Mouse (Mus musculus): Measurements from ENCODE around the gene Serpinf1. TPM values are rescaled to one million over a fixed set of nuclear protein-coding genes. Genes with fewer than 3 reads are reported as not detected.

The Serpinf1 gene
- total RNA-seq (2022): 10 to 100 TPM in 2 of 4 experiments, 1 to 10 TPM in 2; 8.5 to 17.8 (median 11.3) TPM

DNA sequence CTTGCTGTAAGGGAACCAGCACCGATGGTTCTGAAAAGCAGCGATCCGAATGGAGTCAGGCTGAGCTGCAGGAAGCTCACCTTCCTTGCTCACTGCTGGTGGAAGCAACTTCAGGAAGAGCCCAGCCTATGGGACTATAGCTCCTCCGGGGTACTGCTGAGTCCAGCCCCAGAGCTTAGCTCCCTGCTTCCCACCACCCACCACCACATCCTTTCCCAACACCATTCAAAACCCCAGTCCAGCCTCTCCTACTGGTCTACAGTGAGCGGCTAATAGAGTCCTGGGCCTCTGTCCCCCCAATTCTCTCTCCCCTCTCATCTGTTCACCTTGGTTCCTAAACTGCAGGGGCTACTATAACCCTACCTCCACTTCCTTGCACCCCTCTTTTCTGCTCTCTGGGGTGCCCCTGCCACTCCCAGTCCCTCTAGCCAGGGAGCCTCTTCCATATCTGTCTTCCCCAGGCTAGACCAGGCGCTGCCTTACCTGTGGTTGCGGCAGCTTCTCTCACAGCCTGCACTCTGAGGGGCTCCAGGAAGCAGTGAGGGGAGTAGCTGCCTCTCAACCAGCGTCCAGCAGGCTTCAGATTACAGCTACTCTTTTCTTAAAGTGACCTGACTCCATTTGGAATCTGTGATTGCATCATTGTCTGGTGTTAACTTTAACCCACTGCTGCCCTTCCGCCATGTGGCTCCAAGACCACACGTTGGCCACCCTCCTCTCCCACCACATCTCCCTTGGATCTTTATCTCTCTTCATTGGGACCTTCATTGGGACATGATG, at the start of gene Serpinf1:
TSS of gene Serpinf1 (minus strand) at position 689 of the 780 bp plus-strand sequence.
- DNase-seq (ENCODE audit: low spot score in 2 of 2): no peak

DNA sequence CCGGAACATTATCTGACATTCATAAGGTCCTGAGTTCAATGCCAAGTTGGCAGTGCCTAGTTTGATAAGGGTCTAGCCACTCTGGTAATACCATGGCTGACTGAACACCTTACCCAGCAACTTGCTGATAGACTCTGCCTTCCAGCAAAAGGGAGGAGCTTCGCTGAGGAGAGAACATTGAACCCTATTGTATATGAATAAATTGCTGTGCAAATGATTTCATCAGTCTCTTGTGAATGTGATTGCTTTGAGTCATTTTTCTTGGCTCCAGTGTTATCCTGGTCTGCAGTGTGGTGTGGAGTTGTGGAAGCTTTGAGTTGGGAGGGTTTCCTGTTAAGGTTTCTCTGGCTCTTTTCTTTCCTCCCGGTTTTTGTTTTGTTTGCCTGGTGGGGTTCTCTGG, 48.2 kb upstream of the Serpinf1 start:
- no peak for DNase-seq (ENCODE audit: low spot score in 2 of 2)

DNA sequence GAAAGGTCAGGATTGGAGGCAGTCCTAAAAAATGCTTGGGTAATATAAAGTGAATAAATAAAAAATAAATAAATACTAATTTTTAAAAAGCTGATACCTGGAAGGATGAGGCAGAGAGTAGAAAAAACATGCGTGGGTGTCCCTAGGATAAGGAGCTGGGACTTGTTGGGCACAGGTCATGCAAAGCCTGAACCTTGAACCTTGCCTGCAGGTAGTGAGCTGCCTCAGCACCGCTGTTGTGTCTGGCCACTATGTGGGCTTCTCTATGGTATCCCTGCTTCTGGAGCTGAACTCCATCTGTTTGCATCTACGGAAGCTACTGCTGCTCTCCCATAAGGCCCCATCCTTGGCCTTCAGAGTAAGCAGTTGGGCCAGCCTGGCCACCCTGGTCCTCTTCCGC, 46.8 kb upstream of the Serpinf1 start:
- DNase-seq (ENCODE audit: low spot score in 2 of 2): no peak

DNA sequence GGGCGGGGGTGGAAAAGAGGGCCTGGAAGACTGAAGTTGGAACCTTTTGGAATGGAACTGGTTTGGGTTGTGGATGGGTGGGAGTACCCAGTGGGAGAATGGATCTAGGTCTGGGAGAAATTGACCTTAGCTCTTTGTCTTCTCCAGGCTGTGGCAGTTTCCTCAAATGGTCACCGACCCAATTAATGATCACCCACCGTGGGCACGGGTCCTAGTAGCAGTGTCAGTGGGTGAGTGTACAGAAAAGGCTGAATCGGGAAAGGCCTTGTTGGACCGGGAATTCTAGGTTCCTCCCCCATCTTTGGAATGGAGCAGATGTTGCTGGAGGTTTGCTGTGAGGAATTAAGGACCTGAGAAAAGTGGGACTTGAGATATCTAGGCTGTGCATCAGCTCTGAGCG, 45.9 kb upstream of the Serpinf1 start:
- no peak for DNase-seq (ENCODE audit: low spot score in 2 of 2)

DNA sequence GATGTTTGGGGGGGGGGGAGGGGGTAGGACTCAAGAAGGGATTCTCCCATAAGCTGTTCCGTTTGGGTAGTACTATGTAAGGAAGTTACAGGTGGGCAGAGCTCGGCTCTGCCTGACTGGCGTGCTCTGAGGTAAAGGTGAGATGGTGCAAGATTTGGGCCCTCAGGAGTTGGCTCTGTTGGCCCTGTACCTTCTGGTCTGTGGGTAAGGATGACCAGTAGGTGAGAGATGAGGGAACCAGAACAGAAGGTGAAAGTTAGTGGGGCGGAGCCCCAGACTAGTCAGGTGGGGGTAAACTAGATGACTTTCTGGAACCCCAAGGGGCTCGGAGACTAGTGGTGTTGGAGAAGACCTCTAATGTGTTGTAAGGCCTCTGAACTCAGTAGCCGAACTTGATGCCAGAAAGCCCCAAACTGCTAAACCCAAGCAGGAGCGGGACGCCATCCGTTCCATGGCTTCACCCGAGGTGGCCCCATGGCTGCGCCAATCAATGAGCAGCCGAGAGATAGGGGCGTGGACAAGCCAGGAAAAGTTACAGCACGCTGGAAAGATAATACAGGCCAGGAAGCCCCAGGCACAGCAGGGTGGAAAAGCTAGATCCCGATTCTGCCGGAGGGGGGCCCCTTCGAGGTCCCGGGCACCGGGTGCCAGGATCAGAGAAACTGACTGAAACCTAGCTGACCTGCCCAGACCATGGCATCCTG, 45.2 kb upstream of the Serpinf1 start:
- no peak for DNase-seq (ENCODE audit: low spot score in 2 of 2)

DNA sequence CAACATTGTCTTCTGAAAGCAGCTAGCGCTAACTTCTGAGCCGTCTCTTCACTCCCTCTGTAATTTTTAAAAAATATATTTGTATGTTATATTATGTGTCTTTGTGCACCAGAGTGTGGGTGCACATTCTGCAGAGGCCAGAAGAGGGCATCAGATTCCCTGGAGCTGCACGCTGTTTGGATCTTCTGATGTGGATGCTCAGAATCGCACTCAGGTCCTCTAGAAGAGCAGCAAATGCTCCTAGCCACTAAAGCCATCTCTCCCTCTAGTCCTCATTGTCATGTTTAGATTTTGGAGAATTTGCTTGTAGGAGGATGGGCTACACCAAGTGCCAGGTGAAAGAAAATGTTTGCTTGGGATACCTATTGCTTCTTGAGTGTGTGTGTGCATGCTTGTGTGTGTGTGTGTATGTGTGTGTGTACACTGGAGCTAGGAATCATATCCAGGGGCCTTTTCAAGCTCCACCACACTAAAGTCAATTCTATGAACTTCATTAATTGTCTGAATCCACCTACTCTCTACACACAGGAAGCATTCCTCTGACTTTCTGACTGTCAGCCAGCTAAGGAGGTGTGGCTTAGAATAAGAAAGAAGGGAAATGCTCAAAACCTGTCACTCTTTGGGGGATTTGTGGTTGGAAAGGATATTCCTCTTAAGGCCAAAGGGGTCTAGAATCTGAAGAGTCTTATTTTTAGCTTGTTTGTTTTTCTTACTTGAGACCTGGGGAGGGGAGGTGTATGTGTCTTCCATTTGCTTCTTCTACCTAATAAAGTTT, 44.4 kb upstream of the Serpinf1 start:
- DNase-seq (ENCODE audit: low spot score in 2 of 2): no peak

DNA sequence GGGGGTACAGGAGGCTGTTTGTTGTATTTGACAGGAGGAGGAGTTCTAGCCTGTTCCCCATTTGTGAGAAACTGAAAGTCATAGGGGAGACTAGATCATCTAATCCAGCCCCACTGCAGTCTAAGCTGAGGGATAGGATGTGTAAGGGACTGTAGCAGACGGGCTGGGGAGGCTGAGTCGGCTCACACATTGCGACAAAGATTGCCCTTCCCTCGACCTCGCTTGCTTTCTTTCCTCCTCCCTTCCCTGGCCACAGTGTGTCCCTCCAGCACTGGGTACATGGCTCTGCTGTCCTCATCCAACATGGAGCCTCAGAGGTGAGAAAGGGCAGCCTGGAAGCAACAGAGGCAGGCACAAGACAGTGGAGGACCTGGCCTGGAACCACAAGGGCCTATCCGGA, 42.5 kb upstream of the Serpinf1 start:
- no peak for DNase-seq (ENCODE audit: low spot score in 2 of 2)

DNA sequence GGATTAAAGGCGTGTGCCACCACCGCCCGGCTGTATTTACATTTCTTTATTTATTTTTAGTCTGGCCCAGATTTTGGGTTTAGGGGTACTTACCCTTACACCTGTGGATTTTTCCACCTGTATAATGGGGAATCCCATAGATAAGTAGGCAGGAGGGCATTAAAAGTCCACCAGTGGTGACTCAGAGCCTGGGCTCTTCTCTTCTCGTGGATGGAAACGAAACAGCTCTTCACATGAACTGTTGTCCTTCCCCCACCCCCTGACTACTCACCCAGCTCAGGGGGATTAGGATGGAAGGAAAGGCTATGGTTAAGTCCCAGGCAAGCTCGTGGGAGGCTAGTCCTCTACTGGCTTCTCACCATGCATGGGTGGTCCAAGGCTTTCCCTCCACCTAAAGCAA, 41.9 kb upstream of the Serpinf1 start:
- DNase-seq (ENCODE audit: low spot score in 2 of 2): no peak

DNA sequence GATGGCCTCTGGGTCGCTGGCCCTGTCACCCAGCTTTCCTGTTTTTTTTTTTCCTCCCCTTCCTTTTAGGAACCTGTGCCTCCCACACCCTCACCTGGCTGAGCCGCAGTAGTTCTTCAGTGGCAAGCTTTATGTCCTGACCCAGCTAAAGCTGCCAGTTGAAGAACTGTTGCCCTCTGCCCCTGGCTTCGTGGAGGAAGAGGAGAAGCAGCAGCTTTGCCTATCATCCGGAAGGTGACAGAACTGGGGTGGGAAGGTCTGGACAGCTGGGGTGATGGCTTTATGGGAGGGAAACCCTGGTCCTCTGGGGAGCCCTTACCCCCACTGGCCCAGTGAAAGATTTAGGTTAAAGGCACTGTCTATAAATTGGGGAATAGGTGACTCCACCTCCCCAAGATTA, 41.1 kb upstream of the Serpinf1 start:
- no peak for DNase-seq (ENCODE audit: low spot score in 2 of 2)

DNA sequence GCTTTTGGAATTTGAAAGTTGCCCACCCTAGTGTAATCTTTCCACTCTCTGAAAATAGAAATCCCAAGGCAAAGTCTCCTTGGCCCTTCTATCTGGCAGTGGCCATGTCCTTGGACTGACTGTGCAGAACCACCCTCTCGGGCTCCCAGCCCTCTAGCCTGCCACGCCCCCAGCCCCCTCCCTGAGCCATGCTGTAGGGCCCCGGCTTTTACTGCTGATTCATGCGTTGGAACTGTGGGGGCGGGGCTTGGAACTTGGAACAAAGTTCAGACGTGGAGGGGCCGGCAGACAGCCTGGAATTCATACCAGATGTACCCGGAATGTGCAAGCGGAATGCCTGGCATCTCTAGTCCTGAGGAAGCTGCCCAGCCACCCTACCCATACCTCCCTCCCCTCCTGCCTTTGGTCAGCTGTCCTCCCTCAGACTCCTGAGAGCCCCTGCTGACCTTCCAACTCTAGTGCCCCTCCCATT, 40.4 kb upstream of the Serpinf1 start:
- DNase-seq (ENCODE audit: low spot score in 2 of 2): peak in 1 of 2 experiments; percentile 70

DNA sequence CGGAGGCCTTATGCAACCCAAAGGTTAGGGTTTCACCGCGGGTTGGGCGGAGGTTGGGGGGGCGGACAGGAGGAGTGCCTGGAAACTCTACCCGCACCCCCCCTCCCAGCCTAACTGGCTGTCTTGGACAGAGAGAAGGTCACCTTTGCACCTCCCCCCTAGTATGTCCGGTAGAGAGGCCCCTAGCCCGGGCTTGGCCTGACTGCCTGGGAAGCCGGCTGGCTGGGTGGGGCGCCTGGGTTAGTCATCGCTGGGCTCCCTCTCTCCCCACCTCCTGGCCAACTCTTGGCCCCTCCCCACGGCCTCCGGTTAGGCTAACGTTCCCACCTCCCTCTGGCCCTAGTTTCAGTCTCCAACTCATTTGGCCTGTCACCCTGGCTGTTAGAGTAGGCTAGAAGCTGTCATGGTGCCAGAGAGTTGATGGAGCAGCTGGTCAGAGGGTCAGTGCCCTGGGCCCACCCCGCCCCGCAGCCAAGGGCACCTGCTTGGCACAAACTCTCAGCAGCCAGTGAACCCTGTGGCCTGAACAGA, 39.8 kb upstream of the Serpinf1 start:
- DNase-seq (ENCODE audit: low spot score in 2 of 2): peak in 1 of 2 experiments; percentile 63

DNA sequence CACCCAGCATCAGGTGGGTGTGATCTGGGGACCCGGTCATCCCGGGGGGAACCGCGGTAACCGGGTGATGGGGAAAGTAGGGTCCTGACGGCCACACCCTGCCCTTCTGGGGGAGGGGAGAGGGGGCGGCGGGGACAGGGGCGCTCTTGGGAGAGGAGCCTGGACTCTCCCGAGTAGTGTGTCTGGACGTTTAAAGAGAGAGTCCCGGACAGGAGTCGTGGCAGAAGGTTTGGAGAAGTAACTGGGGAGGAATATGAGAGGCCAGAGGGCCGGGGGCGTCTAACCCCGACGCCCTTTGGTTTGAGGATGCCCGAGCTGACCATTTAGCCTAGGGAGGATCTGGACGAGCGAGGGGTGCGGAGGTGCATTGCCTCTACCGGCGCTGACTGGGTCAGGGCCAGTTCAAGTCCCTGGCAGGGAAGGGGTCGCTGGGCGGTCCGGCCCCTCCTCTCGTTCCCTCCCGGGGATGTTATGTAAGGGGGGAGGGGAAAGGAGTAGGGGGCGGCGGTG, 39.3 kb upstream of the Serpinf1 start:
- DNase-seq (ENCODE audit: low spot score in 2 of 2): peak in 1 of 2 experiments; percentile 43

DNA sequence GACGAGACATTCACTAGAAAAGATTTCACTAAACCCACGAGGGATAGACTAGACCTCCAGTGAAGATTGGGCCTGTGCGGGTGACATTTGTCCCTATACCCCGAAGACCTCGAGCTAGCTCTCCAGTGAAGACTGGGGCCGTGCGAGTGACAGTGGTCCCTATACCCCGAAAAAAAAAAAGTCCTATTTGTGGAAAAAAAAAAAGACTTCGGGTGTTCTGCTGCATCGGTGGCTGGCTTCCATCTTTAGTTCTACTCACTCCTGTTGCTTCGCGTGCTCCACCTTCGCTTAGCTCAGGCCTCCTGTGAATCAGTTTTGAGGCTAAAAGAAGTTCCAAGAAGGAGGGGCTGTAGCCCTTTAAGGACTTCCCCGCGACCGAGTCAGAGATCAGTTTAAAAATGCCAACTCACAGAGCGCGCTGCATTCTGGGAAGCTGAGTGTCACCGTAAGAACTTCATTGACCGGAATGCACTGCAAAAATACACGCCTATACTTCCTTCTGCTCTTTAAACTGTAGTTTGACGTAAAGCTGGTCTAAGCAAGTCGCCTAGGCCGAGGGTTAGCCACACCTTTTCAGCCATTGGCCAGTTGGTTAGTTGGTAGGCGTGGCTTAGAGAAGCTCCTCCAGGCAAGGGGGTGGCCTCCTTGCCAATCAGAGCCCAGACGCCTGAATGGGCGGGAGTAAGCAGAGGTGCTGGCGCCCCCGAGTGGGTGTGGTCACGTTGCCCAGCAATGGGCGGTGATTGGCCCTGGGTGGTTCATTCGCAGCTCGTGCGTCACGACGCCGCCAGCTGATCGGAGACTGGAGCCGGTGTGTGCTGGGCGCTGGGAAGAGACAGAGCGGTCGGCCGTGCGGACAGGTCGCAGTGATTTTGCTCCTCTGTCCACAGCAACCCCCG, 38.6 kb upstream of the Serpinf1 start, which contains the start of gene Tlcd2:
TSS of gene Tlcd2 (plus strand) at position 872 of the 899 bp plus-strand sequence.
- DNase-seq (ENCODE audit: low spot score in 2 of 2): peak; percentile 91 to 100

DNA sequence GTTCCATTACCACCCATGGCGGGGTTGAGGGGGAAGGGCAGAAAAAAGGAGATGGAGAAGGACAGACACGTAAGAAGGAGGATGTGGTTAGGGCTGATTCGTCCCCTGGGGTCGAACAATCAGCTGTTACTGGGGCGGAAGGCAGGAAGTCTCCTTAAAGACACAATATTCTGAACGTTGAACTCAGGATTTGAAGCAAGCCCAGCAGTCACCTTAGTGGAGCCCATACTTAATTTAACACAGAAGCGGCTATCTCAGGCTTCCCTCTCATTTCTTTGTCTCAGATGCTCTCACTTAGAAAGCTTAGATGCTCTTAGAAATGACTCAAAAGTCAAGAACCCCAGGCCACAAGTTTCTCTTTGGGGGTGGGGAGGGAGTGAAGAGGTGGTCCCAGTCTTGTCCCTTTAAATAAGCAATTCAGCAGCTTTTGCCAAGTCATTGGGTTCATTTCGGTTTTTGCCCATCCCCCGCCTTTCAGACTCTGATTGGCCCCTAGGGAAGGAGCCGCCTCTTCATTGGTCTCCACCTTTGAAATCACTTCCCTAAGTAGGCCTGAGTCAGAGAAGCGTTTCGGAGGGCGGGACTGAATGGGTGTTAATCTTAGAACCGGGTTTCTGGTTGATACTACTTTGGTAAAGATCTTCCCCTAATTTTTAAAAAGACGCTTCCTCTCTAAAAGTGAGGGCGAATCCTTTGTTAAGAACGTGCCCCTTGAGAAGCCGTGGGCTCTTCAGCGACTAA, 37.8 kb upstream of the Serpinf1 start:
- peak; percentile 75 to 93 for DNase-seq (ENCODE audit: low spot score in 2 of 2)

DNA sequence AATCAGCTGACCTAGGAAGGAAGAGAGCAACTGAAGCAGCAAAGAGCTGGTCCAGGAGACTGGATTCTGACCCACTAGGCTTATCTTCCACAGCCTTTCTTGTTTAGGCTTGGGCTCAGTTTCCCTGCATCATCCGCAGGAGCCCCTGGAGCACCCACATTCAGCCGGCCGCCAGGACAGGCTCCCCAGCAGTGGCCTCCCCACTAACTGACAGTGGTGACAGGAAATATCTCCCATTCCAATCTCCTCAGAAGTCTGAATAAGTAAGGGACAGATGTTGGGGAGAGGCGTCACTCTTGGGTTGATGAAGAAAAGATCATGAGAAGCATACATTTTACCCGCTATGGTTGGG, 37.2 kb upstream of the Serpinf1 start:
- no peak for DNase-seq (ENCODE audit: low spot score in 2 of 2)

DNA sequence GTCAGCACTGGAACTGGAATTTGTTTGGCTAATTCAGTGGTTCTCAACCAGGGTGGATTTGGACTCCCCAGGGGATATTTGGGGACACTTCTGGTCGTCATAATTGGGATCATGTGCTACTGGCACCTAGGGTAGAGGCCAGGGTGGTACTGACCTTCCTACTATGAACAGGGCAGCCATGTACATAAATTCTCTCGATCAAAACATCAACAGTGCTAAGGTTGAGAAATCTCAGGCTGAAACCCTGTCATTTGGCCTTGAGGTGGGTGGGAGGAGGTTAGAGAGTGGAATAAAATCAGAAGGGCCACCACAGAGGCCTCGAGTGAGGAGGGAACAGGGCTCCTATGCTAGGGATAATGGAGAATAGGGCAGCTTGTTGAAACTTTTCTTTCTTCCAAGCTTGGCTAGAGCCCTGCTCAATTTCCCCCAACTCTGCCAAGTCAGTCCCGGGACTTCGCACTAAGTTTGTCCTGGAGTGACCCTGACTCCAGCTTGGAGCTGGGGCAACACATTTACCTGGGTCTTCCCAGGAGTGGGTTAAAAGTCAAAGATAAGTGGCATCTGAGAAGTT, 36.7 kb upstream of the Serpinf1 start:
- no peak for DNase-seq (ENCODE audit: low spot score in 2 of 2)

DNA sequence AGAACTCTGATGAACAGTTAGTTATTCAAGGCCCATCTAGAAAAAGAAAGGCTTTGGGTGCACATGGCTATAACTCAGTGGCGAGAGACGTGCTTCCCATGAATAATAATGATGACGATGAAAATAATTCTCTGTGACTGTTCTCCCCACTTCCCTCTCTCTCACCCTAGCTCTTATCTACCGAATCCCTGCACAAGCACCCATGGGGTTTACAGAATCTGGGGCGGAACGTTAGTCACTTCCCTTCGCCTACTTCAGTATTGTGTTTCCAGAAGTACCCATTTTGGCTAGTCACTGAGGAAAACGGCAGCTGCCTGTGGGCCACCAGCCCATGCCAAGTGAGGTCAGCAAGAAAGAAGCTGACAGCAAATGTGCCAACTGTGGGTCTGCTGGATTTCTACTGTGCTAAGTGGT, 36.1 kb upstream of the Serpinf1 start:
- no peak for DNase-seq (ENCODE audit: low spot score in 2 of 2)

DNA sequence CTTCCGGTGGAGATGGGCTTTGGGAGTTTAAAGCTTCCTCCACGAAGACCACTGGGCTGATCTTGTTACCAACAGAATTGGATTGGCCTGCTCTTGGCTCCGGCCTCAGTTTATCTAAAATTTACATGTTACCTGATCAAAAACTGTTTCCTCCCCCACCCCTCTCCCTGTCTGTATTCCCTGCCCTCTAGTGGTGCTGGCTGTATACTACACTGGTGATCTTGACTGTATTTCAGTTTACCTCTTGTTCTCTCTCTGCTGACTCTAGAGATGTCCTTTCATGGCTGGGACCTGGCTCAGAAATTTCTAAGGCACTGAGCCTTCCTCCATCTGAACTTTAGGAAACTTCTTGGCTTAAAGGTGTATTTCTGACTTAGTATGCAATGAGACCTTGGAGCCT, 35.7 kb upstream of the Serpinf1 start:
- no peak for DNase-seq (ENCODE audit: low spot score in 2 of 2)

DNA sequence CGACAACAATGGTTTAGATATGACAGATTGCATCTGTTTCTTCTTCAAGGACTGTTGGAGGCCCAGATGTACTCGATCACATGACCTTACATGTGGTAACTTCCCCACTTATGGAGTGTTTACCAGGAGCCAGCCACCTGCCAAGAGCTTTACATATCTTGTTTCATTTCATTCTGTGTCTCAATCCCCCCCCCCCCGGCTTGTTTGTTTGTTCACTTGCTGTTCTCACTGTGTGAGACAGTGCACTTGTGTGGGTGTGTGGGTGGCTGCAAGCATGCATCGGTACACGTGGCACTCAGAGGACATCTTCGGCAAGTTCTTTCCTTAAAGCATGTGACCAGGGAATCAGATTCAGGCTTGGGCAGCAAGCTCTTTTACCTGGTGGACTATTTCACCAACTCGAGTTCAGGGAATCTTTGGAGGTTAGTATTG, 34.0 kb upstream of the Serpinf1 start:
- DNase-seq (ENCODE audit: low spot score in 2 of 2): no peak
